Mouse (Mus musculus) limb, embryonic 12.5 days (tissue): ENCODE data around the gene Tox3. TPM values are rescaled to one million over a fixed set of nuclear protein-coding genes. Genes with fewer than 3 reads are reported as not detected.
A peak's percentile ranks its signal among the peaks of the same experiment; 100 is the strongest.

Source experiments
- ATAC-seq: fragments of 200-750 bp; cut with Nextera tagmentation; 2 replicates; pipeline ENCODE4 v1.8.0; 2017; ENCODE audit warnings: low read depth, moderate TSS enrichment; ENCODE audit not compliant: insufficient number of reproducible peaks, insufficient read depth, low FRiP score, low TSS enrichment
- H3K27ac ChIP-seq: fragments of 300-500 bp; sonication (generic); 2 replicates; pipeline ENCODE4 v1.5.1; 2016; ENCODE audit warnings: mild to moderate bottlenecking, moderate library complexity
- H3K27me3 ChIP-seq: fragments of 300-500 bp; sonication (generic); 2 replicates; pipeline ENCODE4 v1.6.1; 2016; ENCODE audit warnings: mild to moderate bottlenecking, moderate library complexity
- H3K36me3 ChIP-seq: fragments of 300-500 bp; sonication (generic); 2 replicates; pipeline ENCODE4 v1.6.1; 2016; ENCODE audit warnings: mild to moderate bottlenecking, moderate library complexity
- H3K4me1 ChIP-seq: fragments of 300-500 bp; sonication (generic); replicated peaks from 2 replicates; pipeline ENCODE4 v1.6.1; 2016
- H3K4me2 ChIP-seq: fragments of 300-500 bp; sonication (generic); 2 replicates; pipeline ENCODE4 v1.6.1; 2016; ENCODE audit warnings: mild to moderate bottlenecking, moderate library complexity
- H3K4me3 ChIP-seq: fragments of 300-500 bp; sonication (generic); replicated peaks from 2 replicates; pipeline ENCODE4 v1.5.1; 2016; ENCODE audit warnings: mild to moderate bottlenecking
- H3K9ac ChIP-seq: fragments of 300-500 bp; sonication (generic); replicated peaks from 2 replicates; pipeline ENCODE4 v1.6.1; 2016; ENCODE audit warnings: mild to moderate bottlenecking, moderate library complexity
- H3K9me3 ChIP-seq: fragments of 300-500 bp; sonication (generic); 2 replicates; pipeline ENCODE4 v1.6.1; 2016; ENCODE audit warnings: mild to moderate bottlenecking, moderate library complexity
- WGBS: fragments of 180-500 bp; shearing (Covaris S2); methylation state at CpG from one replicate; pipeline ENCODE4 v1.1.7; 2016; 5-methylcytosine and 5-hydroxymethylcytosine counted together
- polyA plus RNA-seq: library from polyadenylated mRNA; unstranded; fragments of >200 nt; fragmentation: Nextera tagmentation; extraction: Ambion mirVana; gene quantifications from 2 replicates; pipeline ENCODE4 v1.2.1, GENCODE M21; 2016

The Tox3 gene
- polyA plus RNA-seq, 1 experiment from 2014 or later, result 10.4 TPM

- Histone ChIP-seq H3K4me1 (peaks cover 4% of the 10 kb centered on the region), H3K4me2 (no peak overlapping the region), H3K9me3 (no peaks in the 10 kb centered on the region), H3K36me3 (no peaks in the 10 kb centered on the region), H3K4me3 (no peak overlapping the region), H3K27ac (no peak overlapping the region), H3K9ac (no peak overlapping the region), H3K27me3 (0 out of 2 replicates have a peak, but pooled peaks cover 9% of the 10 kb centered on the region)
- ATAC-seq, result no peak
- WGBS, result 69% methylated on average over 12 of the region's 12 CpGs
These were observed 80.4 kb downstream of the Tox3 start for GRCm38 (mm10) chr8:90267698-90268256.

GRCm38 (mm10) chr8:90266986-90267385, 81.2 kb downstream of the Tox3 start:
- ATAC-seq, result no peak

DNA sequence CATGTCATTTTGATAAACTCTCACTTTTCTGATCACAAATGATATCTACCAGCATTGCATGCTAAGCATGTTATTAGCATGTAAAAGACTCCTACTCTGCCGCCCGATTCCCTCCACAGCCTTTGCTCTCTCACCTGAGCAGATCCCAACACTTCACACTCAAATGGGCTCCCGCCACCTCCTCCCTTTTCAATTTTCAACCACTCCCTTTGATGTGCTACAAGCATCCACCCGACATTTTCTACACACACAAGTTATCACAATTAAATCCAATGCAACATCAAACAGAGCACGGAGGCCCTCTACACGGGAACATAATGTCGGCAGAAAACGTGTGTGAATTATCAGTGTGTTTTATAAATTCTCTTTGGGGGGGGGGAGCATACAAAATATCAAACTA, 81.9 kb downstream of the Tox3 start:
- peaks cover 4% of the 10 kb centered on the region for H3K4me1 ChIP-seq
- no peaks in the 10 kb centered on the region for H3K36me3 ChIP-seq
- ATAC-seq, result no peak
- no peak overlapping the region for H3K9ac ChIP-seq
- H3K4me3 ChIP-seq, result no peak overlapping the region
- H3K4me2 ChIP-seq, result no peak overlapping the region
- 77% methylated on average over 8 of the region's 8 CpGs for WGBS
- no peak overlapping the region for H3K27ac ChIP-seq
- 0 out of 2 replicates have a peak, but pooled peaks cover 16% of the 10 kb centered on the region for H3K27me3 ChIP-seq
- no peaks in the 10 kb centered on the region for H3K9me3 ChIP-seq

More at GRCm38 (mm10) chr8:90266986-90267385, 81.2 kb downstream of the Tox3 start:
- H3K4me1 ChIP-seq, result peaks cover 4% of the 10 kb centered on the region
- no peak overlapping the region for H3K27ac ChIP-seq
- H3K9ac ChIP-seq, result no peak overlapping the region
- 0 out of 2 replicates have a peak, but pooled peaks cover 12% of the 10 kb centered on the region for H3K27me3 ChIP-seq
- H3K4me3 ChIP-seq, result no peak overlapping the region
- no peaks in the 10 kb centered on the region for H3K36me3 ChIP-seq
- H3K4me2 ChIP-seq, result no peak overlapping the region
- 78% methylated on average over 3 of the region's 3 CpGs for WGBS
- no peaks in the 10 kb centered on the region for H3K9me3 ChIP-seq

- no peak overlapping the region for H3K27ac ChIP-seq
- peaks cover 8% of the 10 kb centered on the region for H3K4me1 ChIP-seq
- 57% methylated on average over 11 of the region's 11 CpGs for WGBS
- peaks cover 43% of the 10 kb centered on the region for H3K27me3 ChIP-seq
- H3K4me3 ChIP-seq, result no peak overlapping the region
- H3K4me2 ChIP-seq, result no peak overlapping the region
- no peak overlapping the region for H3K9ac ChIP-seq
- H3K9me3 ChIP-seq, result no peaks in the 10 kb centered on the region
- no peak for ATAC-seq
- peaks cover 15% of the 10 kb centered on the region; the same call in 1 of the 2 replicates for H3K36me3 ChIP-seq
These were observed 93.8 kb downstream of the Tox3 start for GRCm38 (mm10) chr8:90254158-90254867.

GRCm38 (mm10) chr8:90246357-90246756, 101.8 kb downstream of the Tox3 start:
- Histone ChIP-seq H3K4me3 (no peak overlapping the region), H3K4me1 (peaks cover 6% of the 10 kb centered on the region), H3K4me2 (no peak overlapping the region), H3K27ac (no peak overlapping the region), H3K27me3 (peaks cover 35% of the 10 kb centered on the region), H3K9ac (no peak overlapping the region), H3K9me3 (no peaks in the 10 kb centered on the region), H3K36me3 (peaks cover 11% of the 10 kb centered on the region)
- WGBS, result 96% methylated on average over 8 of the region's 8 CpGs
- no peak for ATAC-seq

GRCm38 (mm10) chr8:90245828-90246227, 102.3 kb downstream of the Tox3 start:
- Histone ChIP-seq H3K4me3 (no peak overlapping the region), H3K36me3 (peaks cover 9% of the 10 kb centered on the region), H3K9ac (no peak overlapping the region), H3K4me2 (no peak overlapping the region), H3K27ac (no peak overlapping the region), H3K27me3 (peaks cover 30% of the 10 kb centered on the region), H3K9me3 (no peaks in the 10 kb centered on the region), H3K4me1 (peaks cover 11% of the 10 kb centered on the region)
- WGBS, result 86% methylated on average over 3 of the region's 3 CpGs
- no peak for ATAC-seq

DNA sequence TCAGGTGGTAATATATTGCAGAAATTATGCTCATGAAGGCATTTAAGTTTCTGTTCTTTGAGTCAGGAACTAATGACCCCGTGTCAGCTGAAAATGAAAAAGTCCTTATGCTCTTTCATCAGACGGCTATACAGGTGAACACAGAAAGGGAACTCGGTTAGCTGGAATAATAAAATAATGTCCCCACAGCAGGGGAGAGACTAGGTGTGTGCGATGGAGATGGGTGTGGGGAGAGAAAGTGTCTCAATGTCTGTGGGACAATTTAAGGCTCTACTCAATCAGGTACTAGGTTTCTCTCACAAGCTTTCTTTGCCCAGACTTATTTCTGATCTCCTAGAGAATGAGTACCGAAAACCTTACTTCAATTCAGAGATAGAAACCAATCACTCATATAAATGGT, 103.0 kb downstream of the Tox3 start:
- Histone ChIP-seq H3K4me3 (no peak overlapping the region), H3K9me3 (no peaks in the 10 kb centered on the region), H3K27me3 (peaks cover 24% of the 10 kb centered on the region), H3K36me3 (peaks cover 9% of the 10 kb centered on the region), H3K27ac (no peak overlapping the region), H3K9ac (no peak overlapping the region), H3K4me2 (0 out of 2 replicates have a peak overlapping the region, but pooled peaks have one; percentile 7), H3K4me1 (peaks cover 16% of the 10 kb centered on the region)
- no peak for ATAC-seq
- 59% methylated on average over 5 of the region's 5 CpGs for WGBS

- Histone ChIP-seq H3K27me3 (peaks cover 22% of the 10 kb centered on the region), H3K9me3 (no peaks in the 10 kb centered on the region), H3K4me3 (no peak overlapping the region), H3K4me1 (peaks cover 22% of the 10 kb centered on the region), H3K4me2 (0 out of 2 replicates have a peak overlapping the region, but pooled peaks have one; percentile 7), H3K27ac (no peak overlapping the region), H3K9ac (no peak overlapping the region), H3K36me3 (peaks cover 9% of the 10 kb centered on the region)
- 51% methylated on average over 10 of the region's 10 CpGs for WGBS
- ATAC-seq, result peak; percentile 82; the same call in 1 of the 2 replicates
These were observed 103.5 kb downstream of the Tox3 start for GRCm38 (mm10) chr8:90244458-90245145.

- H3K27ac ChIP-seq, result no peak overlapping the region
- H3K4me3 ChIP-seq, result no peak overlapping the region
These were observed 104.2 kb downstream of the Tox3 start for GRCm38 (mm10) chr8:90243957-90244356.

DNA sequence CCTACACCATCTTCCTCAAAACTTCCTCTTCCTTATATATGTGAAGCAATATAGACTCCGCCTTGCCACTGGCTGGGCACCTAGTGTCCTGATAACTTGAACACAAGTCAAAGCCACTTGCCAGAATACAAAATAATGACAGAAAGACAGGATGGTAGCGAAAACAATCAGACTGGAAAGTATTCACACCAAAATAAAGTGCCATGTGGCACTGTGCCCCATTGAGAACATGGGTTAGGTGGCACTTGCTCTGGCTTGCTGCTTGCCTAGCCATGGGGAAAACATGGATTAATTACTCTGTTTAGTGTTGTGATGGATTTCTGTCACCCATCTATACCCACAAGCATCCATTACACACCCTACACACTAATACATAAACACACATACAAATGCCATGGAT, 105.8 kb downstream of the Tox3 start:
- Histone ChIP-seq H3K9me3 (no peaks in the 10 kb centered on the region), H3K9ac (no peak overlapping the region), H3K27me3 (peaks cover 14% of the 10 kb centered on the region; the same call in 1 of the 2 replicates), H3K4me2 (no peak overlapping the region), H3K36me3 (no peaks in the 10 kb centered on the region), H3K4me3 (no peak overlapping the region), H3K27ac (no peak overlapping the region), H3K4me1 (peaks cover 23% of the 10 kb centered on the region)
- WGBS, result 96% methylated on average over 2 of the region's 2 CpGs
- ATAC-seq, result no peak

More at GRCm38 (mm10) chr8:90243957-90244356, 104.2 kb downstream of the Tox3 start:
- WGBS, result 83% methylated on average over 5 of the region's 5 CpGs
- peaks cover 23% of the 10 kb centered on the region for H3K4me1 ChIP-seq
- peaks cover 9% of the 10 kb centered on the region for H3K36me3 ChIP-seq
- ATAC-seq, result no peak
- H3K9ac ChIP-seq, result no peak overlapping the region
- no peak overlapping the region for H3K4me2 ChIP-seq
- H3K27me3 ChIP-seq, result peaks cover 18% of the 10 kb centered on the region
- no peaks in the 10 kb centered on the region for H3K9me3 ChIP-seq

- Histone ChIP-seq H3K36me3 (no peaks in the 10 kb centered on the region), H3K27me3 (peaks cover 14% of the 10 kb centered on the region; the same call in 1 of the 2 replicates), H3K9ac (no peak overlapping the region), H3K4me3 (no peak overlapping the region), H3K4me2 (no peak overlapping the region), H3K4me1 (peaks cover 23% of the 10 kb centered on the region), H3K27ac (no peak overlapping the region), H3K9me3 (no peaks in the 10 kb centered on the region)
- 37% methylated on average over 4 of the region's 4 CpGs for WGBS
- ATAC-seq, result no peak
These were observed 106.7 kb downstream of the Tox3 start for GRCm38 (mm10) chr8:90241461-90241860.
